Mouse (Mus musculus) ES-E14 (cell line): Measurements from ENCODE around the gene Btbd2.

Source experiments
- CHD2 ChIP-seq: IDR thresholded peaks from 2 replicates; pipeline ENCODE4 v1.6.1; 2014; ENCODE audit warnings: mild to moderate bottlenecking, low read depth, low read length, inconsistent platforms
- HCFC1 ChIP-seq: IDR thresholded peaks from 2 replicates; pipeline ENCODE4 v1.6.1; 2012; ENCODE audit warnings: low read length, inconsistent platforms, borderline replicate concordance; ENCODE audit not compliant: insufficient read depth
- ZC3H11A ChIP-seq: IDR thresholded peaks from 2 replicates; pipeline ENCODE4 v1.6.1; 2012; ENCODE audit warnings: low read depth, mild to moderate bottlenecking, inconsistent platforms, low read length, borderline replicate concordance
- ZNF384 ChIP-seq: IDR thresholded peaks from 2 replicates; pipeline ENCODE4 v1.6.1; 2012; ENCODE audit warnings: low read depth, low read length, inconsistent platforms

DNA sequence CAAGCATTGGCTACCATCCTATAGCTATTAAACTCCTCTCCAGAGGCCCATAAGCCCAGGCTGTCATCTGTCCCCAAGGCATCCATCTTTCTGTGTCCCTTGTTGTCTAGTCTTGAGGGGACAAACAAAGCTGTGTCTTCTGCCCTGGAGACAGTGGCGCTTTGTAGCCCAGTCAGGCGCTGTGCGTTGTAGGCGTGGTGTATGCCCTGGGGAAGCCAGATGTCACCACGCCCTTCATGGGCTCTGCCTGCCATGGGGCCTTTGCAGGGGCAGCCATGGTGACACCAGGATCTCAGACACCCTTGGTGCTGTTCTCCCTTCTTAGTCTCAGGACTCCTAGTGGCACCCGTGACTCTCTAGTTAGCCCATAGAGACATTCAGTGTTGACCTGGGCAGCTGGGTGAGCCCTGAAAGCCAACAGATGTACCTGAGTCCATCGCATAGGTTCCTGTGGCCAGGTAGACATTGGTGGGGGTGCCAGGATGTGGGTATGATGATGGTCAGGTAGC is 52.8 kb downstream of the Btbd2 start:
- TF ChIP-seq HCFC1 = no peak
- TF ChIP-seq ZC3H11A = no peak
- no peak for TF ChIP-seq ZNF384
- no peak for TF ChIP-seq CHD2
